Mouse (Mus musculus): ENCODE results near the gene Ghdc. TPM values are rescaled to one million over a fixed set of nuclear protein-coding genes. Genes with fewer than 3 reads are reported as not detected.

Ghdc gene
- polyA plus RNA-seq, 1 experiment, result 9.3 TPM

GRCm38 (mm10) chr11:100720345-100720744, 50.4 kb downstream of the Ghdc start:
- DNase-seq (ENCODE audit: extremely low spot score in 1 of 2, low spot score in 1 of 2), result peak in 1 of 2 experiments; percentile 58

GRCm38 (mm10) chr11:100719893-100720292, 50.9 kb downstream of the Ghdc start:
- DNase-seq (ENCODE audit: extremely low spot score in 1 of 2, low spot score in 1 of 2), result no peak

GRCm38 (mm10) chr11:100719312-100719711, 51.4 kb downstream of the Ghdc start:
- DNase-seq (ENCODE audit: extremely low spot score in 1 of 2, low spot score in 1 of 2), result peak in 1 of 2 experiments; percentile 73

- peak in 1 of 2 experiments; percentile 36 for DNase-seq (ENCODE audit: extremely low spot score in 1 of 2, low spot score in 1 of 2)
Measured at GRCm38 (mm10) chr11:100718866-100719265, 51.9 kb downstream of the Ghdc start.

- no peak for DNase-seq (ENCODE audit: extremely low spot score in 1 of 2, low spot score in 1 of 2)
Measured at GRCm38 (mm10) chr11:100718462-100718861, 52.3 kb downstream of the Ghdc start.

- DNase-seq (ENCODE audit: extremely low spot score in 1 of 2, low spot score in 1 of 2), result peak in 1 of 2 experiments; percentile 63
Measured at GRCm38 (mm10) chr11:100716649-100717048, 54.1 kb downstream of the Ghdc start.

Other genes with a start within 250 kb of the Ghdc start
- 108 and 113 TPM in 2 replicates for gene Acly, start 243.0 kb downstream of the Ghdc start, polyA plus RNA-seq (2012; rRNA removed)
- 1.5 and 2.0 TPM in 2 replicates for gene Ttc25, start 225.3 kb downstream of the Ghdc start, polyA plus RNA-seq (2012; rRNA removed)
- gene Cnp, start 196.1 kb downstream of the Ghdc start, polyA plus RNA-seq (2012; rRNA removed), result 227 and 230 TPM in 2 replicates
- gene Nkiras2, start 151.7 kb downstream of the Ghdc start, polyA plus RNA-seq (2012; rRNA removed), result 23.5 and 27.3 TPM in 2 replicates
- 224 and 228 TPM in 2 replicates for gene Dnajc7, start 150.8 kb downstream of the Ghdc start, polyA plus RNA-seq (2012; rRNA removed)
- 2.5 TPM in 2 replicates for gene Zfp385c, start 78.5 kb downstream of the Ghdc start, polyA plus RNA-seq (2012; rRNA removed)
- 2.7 and 2.8 TPM in 2 replicates for gene Dhx58, start 66.7 kb downstream of the Ghdc start, polyA plus RNA-seq (2012; rRNA removed)
- 60.7 and 61.7 TPM in 2 replicates for gene Kat2a, start 58.5 kb downstream of the Ghdc start, polyA plus RNA-seq (2012; rRNA removed)
- not detected in 2 replicates for gene Hspb9, start 57.1 kb downstream of the Ghdc start, polyA plus RNA-seq (2012; rRNA removed)
- 205 and 221 TPM in 2 replicates for gene Rab5c, start 32.7 kb downstream of the Ghdc start, polyA plus RNA-seq (2012; rRNA removed)
- gene Kcnh4, start 11.0 kb downstream of the Ghdc start, polyA plus RNA-seq (2012; rRNA removed), result 15.8 and 19.2 TPM in 2 replicates
- gene Hcrt, start 8.0 kb downstream of the Ghdc start, polyA plus RNA-seq (2012; rRNA removed), result 0.50 and 0.62 TPM in 2 replicates
- 28.7 and 29.6 TPM in 2 replicates for gene Stat5b, start 79.8 kb upstream of the Ghdc start, polyA plus RNA-seq (2012; rRNA removed)
- gene Stat5a, start 88.4 kb upstream of the Ghdc start, polyA plus RNA-seq (2012; rRNA removed), result 3.4 and 3.7 TPM in 2 replicates
- gene Stat3, start 168.6 kb upstream of the Ghdc start, polyA plus RNA-seq (2012; rRNA removed), result 49.1 TPM in 2 replicates
- gene Cavin1, start 199.9 kb upstream of the Ghdc start, polyA plus RNA-seq (2012; rRNA removed), result 20.9 and 21.0 TPM in 2 replicates
- 312 and 317 TPM in 2 replicates for gene Atp6v0a1, start 238.5 kb upstream of the Ghdc start, polyA plus RNA-seq (2012; rRNA removed)

All from frontal cortex, adult 2 months (tissue).